Mouse (Mus musculus): ENCODE data around the gene Dtwd1. TPM values are rescaled to one million over a fixed set of nuclear protein-coding genes. Genes with fewer than 3 reads are reported as not detected.

The Dtwd1 gene
- polyA plus RNA-seq (2012; rRNA removed) = 14.1 and 14.9 TPM in 2 replicates

GRCm38 (mm10) chr2:126151855-126152571 is at the start of gene Dtwd1, which contains the start of gene Fam227b:
Dtwd1 (plus strand) TSS chr2:126152141.
Fam227b (minus strand) TSS chr2:126152004.

GRCm38 (mm10) chr2:126214800-126215199 is 62.9 kb downstream of the Dtwd1 start, which contains the start of gene Gm17555:
Gm17555 (plus strand) TSS chr2:126215100.

Other genes starting within 250 kb of the Dtwd1 start
- gene Fgf7, start 117.5 kb upstream of the Dtwd1 start, polyA plus RNA-seq (2012; rRNA removed) = 2.2 and 5.9 TPM in 2 replicates
- not detected in 2 replicates for gene Fam227b, start 137 bp upstream of the Dtwd1 start, polyA plus RNA-seq (2012; rRNA removed)
- not detected in 2 replicates for gene Gm17555, start 63.0 kb downstream of the Dtwd1 start, polyA plus RNA-seq (2012; rRNA removed)

Measured in central nervous system, embryonic 14 days (tissue).